Mouse (Mus musculus): ENCODE measurements around the gene Fam171a1. TPM values are rescaled to one million over a fixed set of nuclear protein-coding genes. Genes with fewer than 3 reads are reported as not detected.
"Not testable (repeated sequence)": the region's sequence is repeated elsewhere in the genome, so short reads cannot be mapped to it uniquely, and the experiment has no call there.

The Fam171a1 gene
- 10 to 100 TPM; 58.5 to 60.2 TPM for total RNA-seq (2021)

GRCm38 (mm10) chr2:3113866-3114265, at the start of gene Fam171a1:
Gene Fam171a1, plus strand, starts transcription at chr2:3114224.
- intact Hi-C loops (cut with DNase I), result loop anchor here (10.0 kb wide), 1 partner anchor 301 kb away; no protein-coding TSS in a partner anchor

DNA sequence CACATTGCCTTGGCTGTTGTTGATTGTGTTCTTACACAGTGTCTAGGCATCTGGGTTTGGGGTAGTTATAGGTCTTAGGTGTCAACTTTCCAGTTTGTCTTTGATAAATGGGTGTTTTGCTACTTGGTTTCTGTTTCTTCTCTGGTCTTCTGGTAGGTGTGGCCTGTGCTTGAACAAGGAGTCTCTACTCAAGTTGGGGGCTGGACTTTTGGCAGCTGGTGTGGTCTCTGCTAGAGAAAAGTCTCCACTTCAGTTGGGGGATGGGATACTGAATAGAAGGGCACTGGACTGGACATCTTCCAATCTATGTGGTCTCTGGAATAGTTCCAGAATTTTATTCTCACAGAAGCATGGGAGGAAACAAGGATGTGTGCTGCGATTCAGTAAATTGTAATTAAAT, 44.9 kb upstream of the Fam171a1 start:
- intact Hi-C loops (cut with DNase I), result no loop called here

More at GRCm38 (mm10) chr2:3113866-3114265, at the start of gene Fam171a1:
- no peak for DNase-seq (ENCODE audit: extremely low spot score in 1 of 2, low spot score in 2 of 2)

DNA sequence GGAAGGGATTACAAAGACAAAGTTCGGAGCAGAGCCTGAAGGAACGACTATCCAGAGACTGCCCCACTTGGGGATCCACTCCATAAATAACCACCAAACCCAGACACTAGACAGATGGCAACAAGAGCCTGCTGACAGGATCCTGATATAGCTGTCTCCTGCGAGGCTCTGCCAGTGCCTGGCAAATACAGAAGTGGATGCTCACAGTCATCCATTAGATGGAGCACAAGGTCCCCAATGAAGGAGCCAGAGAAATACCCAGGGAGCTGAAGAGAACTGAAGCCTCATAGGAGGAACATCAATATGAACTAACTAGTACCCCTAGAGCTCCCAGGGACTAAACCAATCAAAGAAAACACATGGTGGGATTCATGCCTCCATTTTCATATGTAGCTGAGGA, 25.7 kb upstream of the Fam171a1 start:
- intact Hi-C loops (cut with DNase I), result not testable (repeated sequence)

More for the DNA sequence above, 44.9 kb upstream of the Fam171a1 start:
- DNase-seq (ENCODE audit: extremely low spot score in 1 of 2, low spot score in 2 of 2), result no peak

DNA sequence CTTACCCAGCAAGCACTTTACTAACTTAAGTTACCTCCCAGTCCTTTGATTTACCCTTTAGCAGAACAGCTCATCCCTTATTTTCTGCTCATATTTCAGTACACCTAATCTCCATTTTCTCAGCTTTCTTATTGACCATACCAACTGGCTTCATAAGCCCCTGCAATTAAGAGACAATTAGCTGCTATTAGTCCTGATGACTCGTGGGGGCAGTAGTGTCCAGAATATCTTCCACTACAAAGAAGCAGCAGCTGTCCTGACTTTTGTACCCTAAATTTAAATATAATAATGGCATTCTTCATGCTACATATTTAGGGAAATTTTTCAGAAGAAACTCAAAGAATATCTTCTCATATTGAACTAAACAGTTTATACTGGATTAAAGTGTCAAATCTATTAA, 24.8 kb upstream of the Fam171a1 start:
- intact Hi-C loops (cut with DNase I), result no loop called here
- no peak for DNase-seq (ENCODE audit: extremely low spot score in 1 of 2, low spot score in 2 of 2)

More for the DNA sequence above, 25.7 kb upstream of the Fam171a1 start:
- not testable (repeated sequence) for DNase-seq (ENCODE audit: extremely low spot score in 1 of 2, low spot score in 2 of 2)

DNA sequence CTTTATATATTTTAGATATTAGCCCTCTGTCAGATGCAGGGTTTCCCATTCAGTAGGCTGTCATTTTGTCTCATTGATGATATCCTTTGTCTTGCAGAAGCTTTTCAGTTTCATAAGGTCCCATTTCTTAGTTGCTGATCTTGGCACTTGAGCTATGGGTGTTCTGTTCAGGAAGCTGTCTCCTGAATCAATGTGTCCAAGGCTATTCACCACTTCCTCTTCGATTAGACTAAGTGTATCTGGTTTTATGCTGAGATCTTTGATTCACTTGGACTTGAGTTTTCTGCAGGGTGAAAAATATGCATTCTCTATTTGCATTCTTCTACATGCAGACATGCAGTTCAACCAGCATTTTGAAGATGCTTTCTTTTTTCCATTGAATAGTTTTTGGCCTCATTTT, 17.9 kb upstream of the Fam171a1 start:
- intact Hi-C loops (cut with DNase I), result no loop called here
- no peak for DNase-seq (ENCODE audit: extremely low spot score in 1 of 2, low spot score in 2 of 2)

- DNase-seq (ENCODE audit: extremely low spot score in 1 of 2, low spot score in 2 of 2), result no peak
- intact Hi-C loops (cut with DNase I), result no loop called here
Measured at GRCm38 (mm10) chr2:3099971-3100370, 14.1 kb upstream of the Fam171a1 start.

GRCm38 (mm10) chr2:3101292-3101957, 12.6 kb upstream of the Fam171a1 start:
- DNase-seq (ENCODE audit: extremely low spot score in 1 of 2, low spot score in 2 of 2), result no peak
- intact Hi-C loops (cut with DNase I), result no loop called here

DNA sequence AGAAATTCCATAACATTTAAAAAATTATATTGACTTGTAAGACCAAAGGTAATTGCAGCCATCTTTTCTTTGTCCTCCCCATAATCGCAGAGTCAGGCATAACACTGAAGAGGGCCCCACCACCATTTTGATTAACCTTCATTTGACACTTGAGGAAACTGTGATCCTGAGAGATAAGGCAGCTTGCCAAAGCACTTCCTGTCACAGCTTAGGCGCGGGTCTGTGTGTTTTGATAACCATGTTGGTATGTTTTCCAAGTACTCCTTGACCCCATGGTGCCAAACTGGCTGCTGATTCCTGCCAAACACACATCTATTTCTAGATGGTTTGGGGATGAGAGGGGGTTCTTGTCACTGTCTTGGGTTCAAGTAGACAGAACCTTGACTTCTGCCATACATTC, 11.7 kb upstream of the Fam171a1 start:
- intact Hi-C loops (cut with DNase I), result no loop called here
- DNase-seq (ENCODE audit: extremely low spot score in 1 of 2, low spot score in 2 of 2), result no peak

- intact Hi-C loops (cut with DNase I), result no loop called here
- no peak for DNase-seq (ENCODE audit: extremely low spot score in 1 of 2, low spot score in 2 of 2)
Measured at GRCm38 (mm10) chr2:3107471-3107870, 6.6 kb upstream of the Fam171a1 start.

DNA sequence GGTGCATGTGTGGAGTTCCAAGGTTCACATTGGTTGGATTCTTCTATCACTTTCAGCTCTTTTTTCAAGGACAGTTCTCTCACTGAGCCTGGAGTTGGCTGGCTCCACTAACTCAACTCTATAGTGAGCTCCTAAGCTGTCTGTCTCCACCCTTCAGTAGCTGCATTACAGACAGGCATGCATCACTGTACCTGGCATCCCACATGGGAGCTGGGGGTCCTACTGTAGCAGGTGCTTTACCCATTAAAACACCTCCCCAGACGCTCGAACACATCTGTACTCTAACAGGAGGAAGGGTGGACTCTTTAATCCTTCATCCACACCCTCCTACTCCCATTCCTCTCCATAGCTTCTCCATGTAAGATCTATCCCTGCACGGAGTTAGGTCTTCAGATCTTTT, 5.6 kb upstream of the Fam171a1 start:
- intact Hi-C loops (cut with DNase I), result no loop called here
- no peak for DNase-seq (ENCODE audit: extremely low spot score in 1 of 2, low spot score in 2 of 2)

DNA sequence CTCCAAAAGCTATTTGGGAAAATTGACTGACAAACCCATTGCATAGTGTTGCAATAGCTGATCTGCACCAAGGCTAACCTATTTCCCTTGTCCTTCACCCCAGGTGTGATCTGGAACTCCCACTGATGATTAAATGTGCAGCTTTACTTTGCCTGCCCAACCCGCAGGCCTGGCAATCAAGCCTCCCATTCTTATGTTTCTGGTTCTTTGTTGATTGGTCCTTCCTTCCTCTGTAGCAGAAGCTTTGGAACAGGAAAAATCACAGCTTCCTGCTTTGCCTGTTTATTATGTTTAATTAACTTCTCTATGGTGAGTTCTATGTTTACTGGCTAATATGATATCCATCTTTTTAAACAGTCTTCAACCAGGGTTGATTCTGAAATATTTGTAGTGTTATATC, 5.2 kb upstream of the Fam171a1 start:
- intact Hi-C loops (cut with DNase I), result no loop called here
- no peak for DNase-seq (ENCODE audit: extremely low spot score in 1 of 2, low spot score in 2 of 2)

- intact Hi-C loops (cut with DNase I), result loop anchor here (2.0 to 10.0 kb wide), 5 partner anchors 49 to 297 kb away; partner anchors contain the start of genes Nmt2 and Rpp38
Measured at GRCm38 (mm10) chr2:3117855-3118202, 3.8 kb downstream of the Fam171a1 start.

GRCm38 (mm10) chr2:3118203-3118941, 4.3 kb downstream of the Fam171a1 start:
- DNase-seq (ENCODE audit: extremely low spot score in 1 of 2, low spot score in 2 of 2), result peak; percentile 73 to 94
- intact Hi-C loops (cut with DNase I), result loop anchor here (2.0 to 10.0 kb wide), 5 partner anchors 49 to 296 kb away; partner anchors contain the start of genes Nmt2 and Rpp38

More at GRCm38 (mm10) chr2:3117855-3118202, 3.8 kb downstream of the Fam171a1 start:
- DNase-seq (ENCODE audit: extremely low spot score in 1 of 2, low spot score in 2 of 2), result no peak

GRCm38 (mm10) chr2:3118969-3119368, 4.9 kb downstream of the Fam171a1 start:
- DNase-seq (ENCODE audit: extremely low spot score in 1 of 2, low spot score in 2 of 2), result peak in 1 of 2 experiments; percentile 38
- intact Hi-C loops (cut with DNase I), result loop anchor here (2.0 to 10.0 kb wide), 5 partner anchors 48 to 296 kb away; partner anchors contain the start of genes Nmt2 and Rpp38

- no peak for DNase-seq (ENCODE audit: extremely low spot score in 1 of 2, low spot score in 2 of 2)
- intact Hi-C loops (cut with DNase I), result loop anchor here (2.0 to 10.0 kb wide), 5 partner anchors 48 to 295 kb away; partner anchors contain the start of genes Nmt2 and Rpp38
Measured at GRCm38 (mm10) chr2:3119371-3119935, 5.4 kb downstream of the Fam171a1 start.

DNA sequence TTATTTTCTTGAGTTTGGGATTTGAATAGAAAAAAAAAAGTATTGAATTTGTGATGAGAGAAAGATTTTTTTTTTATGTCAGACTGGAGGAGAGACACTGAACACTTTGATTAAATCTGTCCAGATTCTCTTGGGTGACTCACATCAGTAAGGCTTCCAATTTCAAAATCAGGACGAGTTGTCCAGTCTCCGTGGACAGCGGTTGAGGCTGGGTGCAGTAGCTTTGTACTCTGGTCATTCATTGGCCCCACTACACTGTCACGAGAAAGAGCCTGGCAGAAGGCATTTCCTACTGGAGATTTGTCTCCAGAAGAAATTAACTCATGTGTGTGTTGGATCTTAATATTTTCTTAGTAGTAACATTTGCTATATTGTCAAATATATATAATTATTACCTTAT, 8.5 kb downstream of the Fam171a1 start:
- DNase-seq (ENCODE audit: extremely low spot score in 1 of 2, low spot score in 2 of 2), result no peak
- intact Hi-C loops (cut with DNase I), result no loop called here

GRCm38 (mm10) chr2:3127256-3127883, 13.3 kb downstream of the Fam171a1 start:
- intact Hi-C loops (cut with DNase I), result no loop called here
- no peak for DNase-seq (ENCODE audit: extremely low spot score in 1 of 2, low spot score in 2 of 2)

GRCm38 (mm10) chr2:3128344-3128871, 14.4 kb downstream of the Fam171a1 start:
- DNase-seq (ENCODE audit: extremely low spot score in 1 of 2, low spot score in 2 of 2), result no peak
- intact Hi-C loops (cut with DNase I), result no loop called here

DNA sequence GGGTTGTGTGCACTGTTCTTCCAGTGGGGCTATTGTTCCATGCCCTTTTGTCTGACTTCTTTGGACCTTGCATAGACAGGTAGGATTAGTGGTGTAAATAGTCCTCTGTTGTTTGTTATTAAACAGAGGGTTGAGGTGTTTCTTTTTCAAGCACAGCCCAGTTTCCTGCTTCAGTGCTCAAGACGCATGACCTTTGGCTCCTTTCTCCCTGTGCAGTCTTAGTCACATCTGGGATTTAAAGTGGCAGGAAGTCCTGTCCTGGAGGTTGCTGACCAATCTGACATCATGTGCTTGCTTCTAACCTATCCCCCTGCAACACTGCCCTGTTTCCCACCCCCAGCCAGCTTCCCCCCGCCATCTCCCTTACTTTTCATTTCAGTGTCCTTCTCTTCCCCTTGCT, 14.9 kb downstream of the Fam171a1 start:
- DNase-seq (ENCODE audit: extremely low spot score in 1 of 2, low spot score in 2 of 2), result no peak
- intact Hi-C loops (cut with DNase I), result no loop called here

Data from left cerebral cortex, postnatal 10 days (tissue).